Mouse (Mus musculus) c-Kit-positive CD71-positive TER-119-positive erythroid progenitor cells, embryonic 14.5 days (primary cell): ENCODE data around the gene Cnot8.
A peak's percentile ranks its signal among the peaks of the same experiment; 100 is the strongest.
"Not testable (repeated sequence)": the region's sequence is repeated elsewhere in the genome, so short reads cannot be mapped to it uniquely, and the experiment has no call there.

ENCODE experiments used
- DNase-seq: peaks from one replicate; pipeline ENCODE4 v3.0.0-alpha.2; 2013; ENCODE audit warnings: low spot score

Cnot8 gene

DNA sequence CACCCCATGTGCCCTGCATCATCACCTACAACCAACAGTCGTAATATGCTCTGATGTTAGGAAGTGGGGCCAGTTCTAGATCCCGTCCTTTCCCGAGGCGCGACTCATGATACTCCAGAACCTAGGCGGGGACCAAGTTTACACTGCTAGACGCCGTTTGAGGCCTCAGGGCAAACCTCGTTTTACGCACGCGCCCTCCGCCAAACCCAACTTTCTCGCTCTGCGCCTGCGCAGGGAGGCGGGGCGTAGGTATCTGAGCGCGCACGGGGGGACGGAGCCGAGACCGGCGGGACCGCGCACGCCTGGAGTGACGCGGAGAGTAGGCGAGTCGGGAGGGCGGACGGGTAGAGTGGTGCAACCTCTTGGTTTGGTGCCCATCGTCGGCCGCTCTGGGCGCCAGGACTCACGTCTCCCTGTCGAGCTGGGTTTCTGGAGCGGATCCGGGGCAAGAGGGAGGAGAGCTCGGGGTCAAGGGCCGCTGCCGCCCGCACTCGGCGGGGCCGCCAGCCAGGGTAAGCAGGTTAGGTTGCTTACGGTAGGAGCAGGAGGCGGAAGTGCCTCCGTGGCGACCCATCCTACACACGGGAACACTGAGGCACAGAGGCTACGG is at the start of gene Cnot8:
Gene Cnot8, plus strand, starts transcription at position 457 of the 610 bp plus-strand sequence.
- peak; percentile 98 for DNase-seq

DNA sequence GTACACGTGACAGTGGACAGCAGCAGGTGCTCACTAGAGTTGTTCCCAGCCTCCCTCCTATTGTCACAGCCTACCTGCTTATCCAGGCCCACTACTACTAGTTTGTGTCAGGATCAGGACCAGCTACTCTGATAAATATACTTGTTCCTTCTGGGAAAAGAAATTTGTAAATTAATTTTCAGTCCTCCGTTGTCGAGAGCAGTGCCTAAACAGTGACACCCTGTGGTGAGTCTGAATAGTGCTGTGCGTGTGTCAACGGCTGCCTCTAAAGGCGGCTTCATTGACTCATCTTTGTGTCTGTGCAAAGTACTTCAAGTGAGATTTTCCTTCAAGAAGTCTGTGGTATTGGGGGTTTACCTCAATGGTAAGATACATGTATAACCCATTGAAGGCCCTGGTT is 46.5 kb upstream of the Cnot8 start:
- no peak for DNase-seq

- DNase-seq = not testable (repeated sequence)
These were observed 44.2 kb upstream of the Cnot8 start for GRCm38 (mm10) chr11:58059752-58060151.

- not testable (repeated sequence) for DNase-seq
These were observed 42.7 kb upstream of the Cnot8 start for GRCm38 (mm10) chr11:58061218-58061617.

DNA sequence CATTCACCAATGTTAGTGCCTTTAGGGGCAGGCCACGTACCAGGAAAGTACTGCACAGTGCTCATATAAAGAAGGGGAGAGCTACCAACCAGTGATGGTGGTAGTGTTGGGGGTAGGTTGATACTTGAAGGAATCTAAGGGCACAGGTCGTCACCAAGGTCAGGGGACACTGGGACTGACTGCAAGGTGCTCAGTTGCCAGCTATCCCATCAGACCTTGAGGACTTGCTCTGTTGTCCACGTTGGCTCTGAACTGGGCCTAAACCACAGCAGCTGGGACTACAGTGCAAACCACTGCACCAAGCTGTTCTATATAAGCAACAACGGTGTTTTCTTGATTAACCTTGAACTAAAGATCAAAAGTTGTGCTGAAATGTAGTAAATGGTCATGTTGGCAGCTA is 41.4 kb upstream of the Cnot8 start:
- no peak for DNase-seq

GRCm38 (mm10) chr11:58065025-58065424 is 38.9 kb upstream of the Cnot8 start:
- no peak for DNase-seq

DNA sequence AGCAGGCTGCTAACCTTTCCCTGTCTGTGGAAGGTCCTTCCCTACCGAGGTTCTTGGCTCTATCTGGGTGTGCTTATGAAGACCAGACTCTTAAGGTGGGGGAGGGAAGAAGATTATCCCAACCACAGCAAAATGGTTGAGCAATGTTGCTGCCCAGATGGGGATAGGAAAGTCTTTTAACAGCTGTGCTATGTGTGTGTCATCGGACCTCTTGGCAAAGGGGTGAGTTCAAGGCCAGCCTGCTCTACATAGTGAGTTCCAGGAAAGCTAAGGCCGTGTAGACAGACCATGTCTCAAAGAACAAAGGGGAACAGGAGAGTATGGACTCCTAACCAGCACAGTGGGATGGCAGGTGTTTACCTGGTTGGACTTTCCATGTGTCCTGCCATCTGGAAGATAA is 31.0 kb upstream of the Cnot8 start:
- DNase-seq = no peak

DNA sequence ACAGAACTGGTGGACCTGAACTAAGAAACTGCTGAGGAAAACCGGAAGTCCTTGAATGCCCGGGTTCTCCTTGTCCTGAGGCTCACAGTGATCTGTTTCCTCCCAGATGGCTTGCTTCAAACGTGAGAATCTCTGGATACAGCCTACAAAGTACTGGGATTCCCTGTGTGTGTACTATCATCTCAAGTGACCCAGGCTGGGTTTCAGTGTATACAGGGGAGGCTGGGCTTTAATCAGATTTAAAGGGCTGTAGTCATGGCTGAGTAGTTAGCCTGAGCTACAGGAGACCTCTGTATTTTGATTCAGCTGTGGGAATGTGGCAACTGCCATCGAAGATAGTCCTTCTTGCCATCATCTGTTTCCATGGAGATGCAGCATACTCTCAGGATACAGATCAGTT is 26.7 kb upstream of the Cnot8 start:
- DNase-seq = no peak

DNA sequence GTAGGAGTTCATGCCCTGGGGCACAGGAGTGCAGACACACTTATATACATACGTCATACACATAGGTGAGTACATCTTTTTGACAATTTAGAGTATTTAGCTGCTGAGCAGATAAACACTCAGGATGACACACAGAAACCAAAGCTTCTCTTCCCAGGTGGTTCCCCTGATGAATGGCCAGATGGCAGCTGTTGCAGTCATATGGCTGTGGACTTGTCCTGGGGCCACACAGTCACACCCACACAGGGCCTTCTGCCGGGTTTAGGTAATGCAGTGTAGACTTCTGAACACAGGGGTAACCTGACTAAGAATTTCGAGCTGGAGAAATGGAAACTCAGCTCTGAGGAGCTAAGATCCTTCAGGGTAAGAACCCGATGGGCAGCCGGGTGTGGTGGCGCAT is 22.2 kb upstream of the Cnot8 start:
- no peak for DNase-seq

DNA sequence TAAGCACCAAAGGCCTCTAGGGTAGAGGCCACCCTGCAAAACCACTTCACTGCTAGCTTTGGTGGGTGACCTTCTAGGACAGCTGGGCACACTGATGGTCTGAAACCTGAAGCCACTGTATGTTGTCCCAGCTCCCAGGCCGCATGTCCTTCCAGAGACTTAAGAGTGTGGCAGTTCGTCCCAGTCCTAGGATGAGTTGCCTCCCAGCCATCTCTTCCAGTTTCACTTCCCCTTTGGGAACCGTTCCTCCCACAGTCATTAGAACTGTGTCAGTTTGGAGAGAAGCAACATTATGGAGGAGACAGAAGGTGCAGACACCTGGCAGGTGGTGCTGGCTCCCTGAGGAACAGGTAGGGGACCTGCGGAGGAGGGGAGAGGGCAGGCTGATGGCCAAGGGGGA is 11.4 kb upstream of the Cnot8 start:
- no peak for DNase-seq

- no peak for DNase-seq
These were observed 10.9 kb upstream of the Cnot8 start, which contains the start of gene Gm12248 for GRCm38 (mm10) chr11:58093021-58093528. Gene Gm12248 (minus strand): TSS chr11:58093134.

GRCm38 (mm10) chr11:58094766-58095165 is 9.2 kb upstream of the Cnot8 start:
- DNase-seq = no peak

GRCm38 (mm10) chr11:58095561-58095960 is 8.4 kb upstream of the Cnot8 start:
- DNase-seq = no peak

DNA sequence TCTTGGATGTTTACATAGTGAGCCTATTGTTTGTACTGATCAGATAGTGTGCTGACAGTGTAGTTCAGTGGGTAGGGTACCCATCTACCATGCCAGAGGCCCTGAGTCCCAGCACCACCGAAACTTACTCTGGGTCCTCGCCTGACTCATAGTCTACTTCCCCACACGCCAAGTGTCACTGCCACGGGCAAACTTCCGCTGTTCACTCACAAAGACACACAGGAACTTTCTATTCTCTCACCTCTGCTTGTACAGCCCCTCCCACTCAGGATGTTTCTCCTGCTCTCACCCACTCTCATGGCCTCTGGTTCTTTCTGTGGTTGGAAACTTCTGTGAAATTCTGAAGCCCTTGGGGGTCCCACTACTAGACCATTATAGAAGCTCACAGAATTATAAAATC is 7.8 kb upstream of the Cnot8 start:
- no peak for DNase-seq

DNA sequence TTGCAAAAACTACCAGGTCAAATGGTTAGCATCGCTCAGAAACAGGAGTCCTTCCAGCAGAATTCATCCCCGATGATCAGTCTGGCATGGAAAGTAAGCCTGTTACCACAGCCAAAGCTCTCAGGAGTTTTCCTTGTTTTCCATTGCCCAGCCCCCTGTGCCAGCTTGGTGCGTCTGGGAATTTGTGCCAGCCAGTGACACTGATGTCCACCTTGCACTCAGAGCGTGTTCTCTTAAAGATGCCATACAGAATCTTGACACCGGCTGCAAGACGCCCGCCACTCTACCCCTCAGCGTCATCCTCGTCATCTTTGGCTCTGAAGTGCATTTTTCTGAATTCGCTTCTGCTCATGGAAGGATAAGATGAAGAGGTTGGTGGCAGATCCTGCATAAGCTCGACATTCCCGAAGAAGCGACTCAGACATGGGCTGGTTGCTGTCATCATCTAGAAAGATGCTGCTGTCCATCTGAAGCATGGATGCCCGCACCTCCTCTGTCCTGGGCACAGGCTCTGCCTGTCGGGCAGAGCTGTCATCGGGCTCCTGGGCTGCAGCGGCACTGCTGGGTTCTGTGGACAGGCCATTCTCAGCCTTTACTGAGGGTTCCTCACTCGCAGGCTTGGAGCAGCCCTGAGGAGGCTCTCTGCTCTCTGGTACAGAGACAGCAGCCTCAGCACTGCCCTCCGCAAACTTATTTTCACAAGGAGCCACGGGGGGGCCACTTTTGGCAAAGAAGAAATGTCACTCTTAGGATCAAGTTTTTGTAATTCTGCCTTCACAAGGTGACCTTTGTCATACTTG is 6.9 kb upstream of the Cnot8 start:
- DNase-seq = no peak

GRCm38 (mm10) chr11:58097621-58098365 is 6.2 kb upstream of the Cnot8 start:
- DNase-seq = no peak

DNA sequence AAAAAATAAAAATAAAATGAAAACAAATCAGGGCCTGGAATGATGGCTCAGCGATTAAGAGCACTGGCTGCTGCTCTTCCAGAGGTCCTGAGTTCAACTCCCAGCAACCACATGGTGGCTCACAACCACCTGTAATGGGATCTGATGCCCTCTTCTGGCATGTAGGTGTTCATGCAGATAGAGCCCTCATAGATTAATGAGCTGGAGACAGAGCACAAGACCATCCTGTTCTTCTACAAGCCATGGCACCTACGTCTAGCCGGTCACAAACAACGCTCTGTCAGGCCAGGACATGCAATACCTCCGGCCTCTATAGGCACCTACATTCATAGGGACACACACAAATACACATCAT is 5.6 kb upstream of the Cnot8 start:
- not testable (repeated sequence) for DNase-seq

- no peak for DNase-seq
These were observed 3.9 kb upstream of the Cnot8 start for GRCm38 (mm10) chr11:58100006-58100405.

DNA sequence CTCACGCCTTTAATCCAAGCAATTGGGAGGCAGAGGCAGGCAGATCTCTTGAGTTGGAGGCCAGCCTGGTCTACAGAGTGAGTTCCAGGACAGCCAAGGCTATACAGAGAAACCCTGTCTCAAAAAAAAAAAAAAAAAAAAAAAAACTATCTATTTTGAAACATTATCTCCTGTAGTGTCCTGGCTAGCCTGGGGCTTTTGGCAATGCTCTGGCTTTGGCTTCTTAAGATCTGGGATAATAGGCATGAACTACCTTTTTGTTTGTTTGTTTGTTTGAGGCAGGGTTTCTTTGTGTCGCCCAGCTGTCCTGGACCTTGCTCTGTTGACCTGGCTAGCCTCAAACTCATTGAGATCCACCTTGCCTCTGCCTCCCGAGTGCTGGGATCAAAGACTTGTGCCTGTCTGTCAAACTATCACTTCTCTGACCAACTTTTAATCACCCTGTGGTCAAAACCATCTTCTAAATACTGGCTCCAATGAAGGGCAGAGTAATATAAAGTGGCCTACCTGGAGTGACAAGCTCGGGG is 2.7 kb upstream of the Cnot8 start:
- DNase-seq = no peak

GRCm38 (mm10) chr11:58102146-58102545 is 1.8 kb upstream of the Cnot8 start:
- no peak for DNase-seq

- DNase-seq = no peak
These were observed 1.2 kb upstream of the Cnot8 start for GRCm38 (mm10) chr11:58102581-58103343.

DNA sequence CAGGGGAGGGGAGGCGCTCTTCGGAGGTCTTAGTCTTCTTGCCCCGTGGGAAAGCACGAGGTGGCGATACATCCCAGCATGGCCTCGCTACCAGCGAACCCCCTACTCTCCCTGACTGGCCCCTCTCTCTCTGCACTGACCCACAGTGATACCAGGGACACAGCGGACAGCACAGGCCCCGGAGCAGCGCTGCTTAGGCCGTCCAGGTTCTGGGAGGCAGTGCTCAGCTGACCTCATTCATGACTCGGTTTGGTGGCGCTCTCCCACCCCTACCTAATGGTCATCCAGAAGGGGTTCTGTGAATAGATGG is 654 bp upstream of the Cnot8 start:
- no peak for DNase-seq
